Mouse (Mus musculus) heart, adult 18-20 months (tissue): ENCODE data around the gene Erich4. TPM values are rescaled to one million over a fixed set of nuclear protein-coding genes. Genes with fewer than 3 reads are reported as not detected.
A peak's percentile ranks its signal among the peaks of the same experiment; 100 is the strongest.
"Not testable (repeated sequence)": the region's sequence is repeated elsewhere in the genome, so short reads cannot be mapped to it uniquely, and the experiment has no call there.

Experiments
- DNase-seq, 2 experiments: peaks; one replicate each; pipeline ENCODE4 v3.0.0; 2021 to 2022; ENCODE audit warnings: mixed read lengths in 1 of 2
- total RNA-seq, 2 experiments: library from RNA; stranded (reverse); gene quantifications; 2 replicates each; pipeline ENCODE4 v1.2.3; 2021

The Erich4 gene
- total RNA-seq, 2 experiments from 2014 or later: 0.50 TPM; not detected in 1

GRCm38 (mm10) chr7:25576793-25577437 lies 38.8 kb downstream of the Erich4 start:
- DNase-seq: peak in 1 of 2 experiments; percentile 10

GRCm38 (mm10) chr7:25576308-25576707 lies 39.4 kb downstream of the Erich4 start:
- DNase-seq: not testable (repeated sequence)

- DNase-seq: no peak
These were observed 39.8 kb downstream of the Erich4 start for GRCm38 (mm10) chr7:25575870-25576269.

GRCm38 (mm10) chr7:25575105-25575504 lies 40.6 kb downstream of the Erich4 start:
- DNase-seq: no peak

GRCm38 (mm10) chr7:25573806-25574205 lies 41.9 kb downstream of the Erich4 start:
- DNase-seq: not testable (repeated sequence)

GRCm38 (mm10) chr7:25568721-25569120 lies 47.0 kb downstream of the Erich4 start:
- no peak for DNase-seq

Other genes starting within 250 kb of the Erich4 start
- gene Cnfn, start 246.2 kb downstream of the Erich4 start, total RNA-seq: not detected
- 10 to 100 TPM; 36.8 to 75.1 TPM for gene Lipe, start 217.2 kb downstream of the Erich4 start, total RNA-seq
- gene Cxcl17, start 203.0 kb downstream of the Erich4 start, total RNA-seq: 1 to 10 TPM in 1 of 2 experiments, not detected in 1; 1.1 TPM
- gene Ceacam1, start 138.3 kb downstream of the Erich4 start, total RNA-seq: 10 to 100 TPM; 10.3 to 11.7 TPM
- 1 to 10 TPM; 2.2 to 2.3 TPM for gene Ceacam2, start 76.0 kb downstream of the Erich4 start, total RNA-seq
- gene Dmac2, start 3.5 kb upstream of the Erich4 start, total RNA-seq: 10 to 100 TPM; 56.2 to 58.8 TPM
- gene B3gnt8, start 10.8 kb upstream of the Erich4 start, total RNA-seq: 1 to 10 TPM; 3.4 to 4.4 TPM
- 100 to 1,000 TPM; 285 to 287 TPM for gene Bckdha, start 43.1 kb upstream of the Erich4 start, total RNA-seq
- gene Exosc5, start 43.3 kb upstream of the Erich4 start, total RNA-seq: 10 to 100 TPM; 17.2 to 17.5 TPM
- under 1 TPM in 1 of 2 experiments, not detected in 1; 0.22 TPM for gene Tmem91, start 59.3 kb upstream of the Erich4 start, total RNA-seq
- gene B9d2, start 64.9 kb upstream of the Erich4 start, total RNA-seq: 10 to 100 TPM; 10.2 TPM
- 10 to 100 TPM; 21.8 to 23.6 TPM for gene Tgfb1, start 71.1 kb upstream of the Erich4 start, total RNA-seq
- 10 to 100 TPM; 55.0 to 56.6 TPM for gene Ccdc97, start 103.2 kb upstream of the Erich4 start, total RNA-seq
- 10 to 100 TPM; 70.7 to 71.3 TPM for gene Hnrnpul1, start 138.9 kb upstream of the Erich4 start, total RNA-seq
- 10 to 100 TPM; 52.0 to 57.2 TPM for gene Axl, start 172.8 kb upstream of the Erich4 start, total RNA-seq
- gene Cyp2s1, start 201.0 kb upstream of the Erich4 start, total RNA-seq: 1 to 10 TPM; 3.4 to 8.6 TPM